ENCODE assay signal across 1 mouse cellular context in the genomic region with DNA sequence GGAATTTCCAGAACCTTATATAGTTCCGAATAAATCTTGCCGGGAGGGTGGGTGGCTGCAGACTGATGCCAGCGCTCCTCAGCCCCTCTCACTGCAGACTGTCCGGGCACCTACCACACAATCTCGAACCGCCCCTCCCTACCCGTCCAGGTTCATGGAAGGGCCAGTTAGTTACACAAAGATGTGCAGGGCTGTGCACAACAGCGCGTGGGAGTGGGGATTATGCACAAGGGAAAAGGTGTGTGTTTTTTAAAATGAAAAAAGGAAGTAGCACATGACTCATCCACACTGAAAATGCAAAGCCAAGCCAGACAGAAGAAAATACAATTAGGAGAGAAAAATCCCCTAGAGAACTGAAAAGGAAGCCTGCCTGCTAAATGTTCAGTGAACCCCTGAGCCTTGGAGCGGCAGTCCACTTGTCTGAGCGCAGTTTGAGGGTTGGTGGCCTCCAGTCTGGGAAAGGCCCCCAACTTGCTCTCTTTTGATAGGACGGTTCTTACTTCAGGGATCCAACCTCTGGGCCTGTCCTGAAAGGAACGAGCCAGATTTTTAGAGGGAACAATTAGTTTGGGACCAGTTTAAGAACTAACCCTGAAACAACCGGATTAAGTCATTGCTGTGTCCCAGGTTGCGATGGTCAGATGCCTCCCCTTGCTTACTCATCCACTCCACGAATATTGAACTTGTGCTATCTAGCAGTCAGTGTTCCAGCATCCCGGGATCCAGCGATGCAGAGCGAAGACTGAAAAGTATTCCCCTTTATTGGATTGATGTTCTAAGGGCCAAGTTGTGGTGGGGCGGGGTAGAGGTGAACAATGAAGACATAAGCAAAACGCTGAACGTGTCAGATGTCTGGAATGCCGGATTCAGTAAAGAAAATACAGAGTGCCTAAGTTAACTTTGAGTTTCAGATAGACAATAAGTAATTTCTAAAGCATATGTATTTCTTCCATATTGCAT.
TF ChIP-seq lines count a peak whose summit lies in the region.

No protein-coding gene starts in this region.

TF ChIP-seq in CH12.LX, 34 proteins besides CTCF, POLR2A, EP300 and RAD21 (continued from another document):
- peak; percentile 13; the same call in 1 of the 2 replicates for TF ChIP-seq SMC3 (IDR thresholded peaks at IDR 0.05; ENCODE audit: low read depth, low read length)
- no peak for TF ChIP-seq KAT2A (IDR thresholded peaks at IDR 0.05; ENCODE audit: insufficient replicate concordance, low read length)
